Mouse (Mus musculus) neural tube, embryonic 13.5 days (tissue): ENCODE results near the gene Cpe. TPM values are rescaled to one million over a fixed set of nuclear protein-coding genes. Genes with fewer than 3 reads are reported as not detected.

ENCODE experiments used
- ATAC-seq: fragments of 200-750 bp; cut with Nextera tagmentation; 2 replicates; pipeline ENCODE4 v1.8.0; 2017; ENCODE audit warnings: low read depth, mild to moderate bottlenecking, moderate TSS enrichment, moderate library complexity
- H3K27ac ChIP-seq: fragments of 300-500 bp; sonication (generic); replicated peaks from 2 replicates; pipeline ENCODE4 v1.5.1; 2015; ENCODE audit warnings: moderate library complexity, mild to moderate bottlenecking, inconsistent platforms
- H3K27me3 ChIP-seq: fragments of 300-500 bp; sonication (generic); 2 replicates; pipeline ENCODE4 v1.6.1; 2015; ENCODE audit warnings: mild to moderate bottlenecking, inconsistent platforms
- H3K36me3 ChIP-seq: fragments of 300-500 bp; sonication (generic); 2 replicates; pipeline ENCODE4 v1.6.1; 2015; ENCODE audit warnings: mild to moderate bottlenecking, inconsistent platforms
- H3K4me1 ChIP-seq: fragments of 300-500 bp; sonication (generic); replicated peaks from 2 replicates; pipeline ENCODE4 v1.6.1; 2015; ENCODE audit warnings: inconsistent platforms
- H3K4me2 ChIP-seq: fragments of 300-500 bp; sonication (generic); 2 replicates; pipeline ENCODE4 v1.6.1; 2015; ENCODE audit warnings: inconsistent platforms, mild to moderate bottlenecking, moderate library complexity
- H3K4me3 ChIP-seq: fragments of 300-500 bp; sonication (generic); 2 replicates; pipeline ENCODE4 v1.5.1; 2015; ENCODE audit warnings: mild to moderate bottlenecking, inconsistent platforms
- H3K9ac ChIP-seq: fragments of 300-500 bp; sonication (generic); 2 replicates; pipeline ENCODE4 v1.6.1; 2015; ENCODE audit warnings: moderate library complexity, mild to moderate bottlenecking, inconsistent platforms
- H3K9me3 ChIP-seq: fragments of 300-500 bp; sonication (generic); 2 replicates; pipeline ENCODE4 v1.6.1; 2016; ENCODE audit warnings: inconsistent platforms
- WGBS: fragments of 180-500 bp; shearing (Covaris S2); methylation state at CpG from one replicate; pipeline ENCODE4 v1.1.7; 2015; 5-methylcytosine and 5-hydroxymethylcytosine counted together
- polyA plus RNA-seq: library from polyadenylated mRNA; unstranded; fragments of >200 nt; fragmentation: Nextera tagmentation; extraction: Ambion mirVana; gene quantifications from 2 replicates; pipeline ENCODE4 v1.2.1, GENCODE M21; 2015

The Cpe gene
- polyA plus RNA-seq, 1 experiment from 2014 or later: 662 TPM

GRCm38 (mm10) chr8:64646421-64646820 is 46.4 kb downstream of the Cpe start:
- H3K27me3 ChIP-seq: no peaks in the 10 kb centered on the region
- H3K36me3 ChIP-seq: no peaks in the 10 kb centered on the region
- 0 out of 2 replicates have a peak, but pooled peaks have one; percentile 15 for ATAC-seq
- H3K9me3 ChIP-seq: no peaks in the 10 kb centered on the region
- H3K4me1 ChIP-seq: peaks cover 15% of the 10 kb centered on the region
- H3K27ac ChIP-seq: no peak overlapping the region
- H3K4me2 ChIP-seq: no peak overlapping the region
- H3K4me3 ChIP-seq: no peak overlapping the region
- WGBS: 95% methylated on average over 5 of the region's 5 CpGs
- H3K9ac ChIP-seq: no peak overlapping the region

- Histone ChIP-seq H3K4me3 (no peak overlapping the region), H3K36me3 (no peaks in the 10 kb centered on the region), H3K27me3 (no peaks in the 10 kb centered on the region), H3K27ac (peak overlapping the region; percentile 33; the same call in 1 of the 2 replicates), H3K9me3 (no peaks in the 10 kb centered on the region), H3K4me1 (peaks cover 21% of the 10 kb centered on the region), H3K9ac (no peak overlapping the region), H3K4me2 (no peak overlapping the region)
- WGBS: 79% methylated on average over 12 of the region's 12 CpGs
- ATAC-seq: no peak
Observed at GRCm38 (mm10) chr8:64644108-64645005, 48.5 kb downstream of the Cpe start.

GRCm38 (mm10) chr8:64643382-64643781 is 49.5 kb downstream of the Cpe start:
- Histone ChIP-seq H3K4me1 (peaks cover 21% of the 10 kb centered on the region), H3K27me3 (no peaks in the 10 kb centered on the region), H3K9me3 (no peaks in the 10 kb centered on the region), H3K36me3 (no peaks in the 10 kb centered on the region), H3K9ac (no peak overlapping the region), H3K4me3 (no peak overlapping the region), H3K27ac (no peak overlapping the region), H3K4me2 (no peak overlapping the region)
- WGBS: 68% methylated on average over 4 of the region's 4 CpGs
- no peak for ATAC-seq

GRCm38 (mm10) chr8:64642799-64643198 is 50.1 kb downstream of the Cpe start:
- Histone ChIP-seq H3K36me3 (no peaks in the 10 kb centered on the region), H3K9me3 (no peaks in the 10 kb centered on the region), H3K9ac (no peak overlapping the region), H3K4me1 (peaks cover 18% of the 10 kb centered on the region), H3K27me3 (no peaks in the 10 kb centered on the region), H3K4me2 (no peak overlapping the region), H3K4me3 (no peak overlapping the region), H3K27ac (no peak overlapping the region)
- no peak for ATAC-seq
- WGBS: 97% methylated on average over 3 of the region's 3 CpGs

GRCm38 (mm10) chr8:64640599-64640998 is 52.3 kb downstream of the Cpe start:
- no peak overlapping the region for H3K4me3 ChIP-seq
- H3K4me1 ChIP-seq: peaks cover 18% of the 10 kb centered on the region
- 59% methylated on average over 1 of the region's 1 CpGs for WGBS
- H3K4me2 ChIP-seq: no peak overlapping the region
- H3K27ac ChIP-seq: no peak overlapping the region
- H3K9me3 ChIP-seq: no peaks in the 10 kb centered on the region
- H3K36me3 ChIP-seq: no peaks in the 10 kb centered on the region
- no peaks in the 10 kb centered on the region for H3K27me3 ChIP-seq
- no peak overlapping the region for H3K9ac ChIP-seq
- ATAC-seq: no peak

- Histone ChIP-seq H3K4me2 (no peak overlapping the region), H3K9ac (no peak overlapping the region), H3K27me3 (no peaks in the 10 kb centered on the region), H3K9me3 (no peaks in the 10 kb centered on the region), H3K4me3 (no peak overlapping the region), H3K36me3 (no peaks in the 10 kb centered on the region), H3K4me1 (peaks cover 16% of the 10 kb centered on the region), H3K27ac (no peak overlapping the region)
- WGBS: 94% methylated on average over 5 of the region's 5 CpGs
- ATAC-seq: no peak
Observed at GRCm38 (mm10) chr8:64639676-64640075, 53.2 kb downstream of the Cpe start.

- H3K36me3 ChIP-seq: no peaks in the 10 kb centered on the region
- no peak overlapping the region for H3K9ac ChIP-seq
- no peak overlapping the region for H3K4me2 ChIP-seq
- ATAC-seq: no peak
- no peak overlapping the region for H3K27ac ChIP-seq
- 85% methylated on average over 3 of the region's 3 CpGs for WGBS
- peaks cover 8% of the 10 kb centered on the region; the same call in 1 of the 2 replicates for H3K4me1 ChIP-seq
- no peaks in the 10 kb centered on the region for H3K9me3 ChIP-seq
- no peak overlapping the region for H3K4me3 ChIP-seq
- H3K27me3 ChIP-seq: no peaks in the 10 kb centered on the region
Observed at GRCm38 (mm10) chr8:64634901-64635300, 58.0 kb downstream of the Cpe start.

- no peak overlapping the region for H3K4me3 ChIP-seq
- H3K9ac ChIP-seq: no peak overlapping the region
- no peak for ATAC-seq
- no peaks in the 10 kb centered on the region for H3K9me3 ChIP-seq
- WGBS: 64% methylated on average over 8 of the region's 8 CpGs
- H3K36me3 ChIP-seq: no peaks in the 10 kb centered on the region
- H3K4me1 ChIP-seq: peaks cover 11% of the 10 kb centered on the region; the same call in 1 of the 2 replicates
- no peak overlapping the region for H3K4me2 ChIP-seq
- H3K27ac ChIP-seq: no peak overlapping the region
- H3K27me3 ChIP-seq: no peaks in the 10 kb centered on the region
Observed at GRCm38 (mm10) chr8:64634131-64634865, 58.6 kb downstream of the Cpe start.

GRCm38 (mm10) chr8:64632169-64632568 is 60.7 kb downstream of the Cpe start:
- Histone ChIP-seq H3K27me3 (no peaks in the 10 kb centered on the region), H3K9me3 (no peaks in the 10 kb centered on the region), H3K27ac (no peak overlapping the region), H3K36me3 (no peaks in the 10 kb centered on the region), H3K4me3 (no peak overlapping the region), H3K9ac (no peak overlapping the region), H3K4me1 (peaks cover 16% of the 10 kb centered on the region; the same call in 1 of the 2 replicates), H3K4me2 (no peak overlapping the region)
- WGBS: 87% methylated on average over 4 of the region's 4 CpGs
- ATAC-seq: no peak

GRCm38 (mm10) chr8:64631761-64632160 is 61.1 kb downstream of the Cpe start:
- H3K27me3 ChIP-seq: no peaks in the 10 kb centered on the region
- no peaks in the 10 kb centered on the region for H3K9me3 ChIP-seq
- H3K36me3 ChIP-seq: no peaks in the 10 kb centered on the region
- 70% methylated on average over 2 of the region's 2 CpGs for WGBS
- H3K9ac ChIP-seq: no peak overlapping the region
- no peak for ATAC-seq
- no peak overlapping the region for H3K4me3 ChIP-seq
- no peak overlapping the region for H3K27ac ChIP-seq
- no peak overlapping the region for H3K4me2 ChIP-seq
- H3K4me1 ChIP-seq: peaks cover 16% of the 10 kb centered on the region; the same call in 1 of the 2 replicates

GRCm38 (mm10) chr8:64629034-64629760 is 63.7 kb downstream of the Cpe start:
- Histone ChIP-seq H3K4me2 (no peak overlapping the region), H3K27me3 (no peaks in the 10 kb centered on the region), H3K9me3 (no peaks in the 10 kb centered on the region), H3K9ac (no peak overlapping the region), H3K36me3 (no peaks in the 10 kb centered on the region), H3K4me1 (peaks cover 16% of the 10 kb centered on the region; the same call in 1 of the 2 replicates), H3K27ac (no peak overlapping the region; the same call in 1 of the 2 replicates), H3K4me3 (no peak overlapping the region)
- ATAC-seq: peak; percentile 52; the same call in 1 of the 2 replicates
- WGBS: 66% methylated on average over 6 of the region's 6 CpGs

GRCm38 (mm10) chr8:64628039-64628438 is 64.8 kb downstream of the Cpe start:
- no peak overlapping the region for H3K4me3 ChIP-seq
- peaks cover 12% of the 10 kb centered on the region; the same call in 1 of the 2 replicates for H3K4me1 ChIP-seq
- no peak for ATAC-seq
- H3K9ac ChIP-seq: no peak overlapping the region
- H3K4me2 ChIP-seq: no peak overlapping the region
- 88% methylated on average over 6 of the region's 6 CpGs for WGBS
- H3K27ac ChIP-seq: no peak overlapping the region
- no peaks in the 10 kb centered on the region for H3K27me3 ChIP-seq
- no peaks in the 10 kb centered on the region for H3K9me3 ChIP-seq
- no peaks in the 10 kb centered on the region for H3K36me3 ChIP-seq
